Mouse (Mus musculus): ENCODE measurements around the gene Xrcc1. TPM values are rescaled to one million over a fixed set of nuclear protein-coding genes. Genes with fewer than 3 reads are reported as not detected.

Gene Xrcc1
- total and polyA plus RNA-seq, 3 experiments = 81.7 to 148 (median 136) TPM

DNA sequence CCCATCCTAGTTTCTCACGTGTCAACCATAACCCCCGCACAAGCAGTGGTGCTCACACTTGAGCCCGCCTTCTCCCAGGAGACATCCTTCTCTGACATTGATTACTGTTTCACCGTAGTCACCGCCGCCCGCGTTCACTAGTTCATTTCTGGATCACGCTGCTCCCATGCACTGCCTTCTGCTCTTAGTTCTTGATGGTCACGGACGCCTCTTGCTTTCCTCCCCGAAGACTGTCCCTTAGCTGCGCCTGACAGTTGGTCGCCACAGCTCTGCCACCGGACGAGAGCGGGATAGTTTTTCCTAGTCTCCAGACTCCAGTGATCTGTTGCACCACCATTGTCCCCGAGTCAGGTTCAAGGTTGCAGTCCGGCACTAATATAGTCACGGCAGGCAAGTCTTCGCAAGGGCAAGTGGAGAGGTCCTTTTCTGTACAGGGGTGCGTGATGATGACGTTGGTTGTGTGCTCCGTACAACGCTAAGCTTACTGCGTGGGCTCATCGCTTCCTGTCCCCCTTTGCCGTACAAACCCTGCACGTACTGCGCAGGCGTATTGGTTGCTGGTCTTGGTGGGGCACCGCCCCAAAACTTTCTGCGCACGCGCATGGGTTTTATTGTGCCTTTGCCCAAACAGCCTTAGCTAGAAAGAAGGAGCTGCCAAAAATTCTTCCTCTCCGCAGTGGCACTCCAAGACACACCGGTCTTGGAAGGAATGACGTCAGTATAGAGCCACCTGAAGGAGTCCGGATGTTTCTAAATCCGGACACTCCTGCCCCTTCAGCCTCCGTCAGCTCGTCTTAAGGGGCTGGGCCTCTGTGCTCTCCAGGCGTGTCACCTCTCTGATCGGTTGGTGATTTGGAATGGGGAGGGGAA, 15.8 kb upstream of the Xrcc1 start, which contains the start of gene Irgq (continued):
- TF ChIP-seq BHLHE40 (IDR thresholded peaks at IDR 0.05; ENCODE audit: low read depth, low read length) = peak; percentile 77

DNA sequence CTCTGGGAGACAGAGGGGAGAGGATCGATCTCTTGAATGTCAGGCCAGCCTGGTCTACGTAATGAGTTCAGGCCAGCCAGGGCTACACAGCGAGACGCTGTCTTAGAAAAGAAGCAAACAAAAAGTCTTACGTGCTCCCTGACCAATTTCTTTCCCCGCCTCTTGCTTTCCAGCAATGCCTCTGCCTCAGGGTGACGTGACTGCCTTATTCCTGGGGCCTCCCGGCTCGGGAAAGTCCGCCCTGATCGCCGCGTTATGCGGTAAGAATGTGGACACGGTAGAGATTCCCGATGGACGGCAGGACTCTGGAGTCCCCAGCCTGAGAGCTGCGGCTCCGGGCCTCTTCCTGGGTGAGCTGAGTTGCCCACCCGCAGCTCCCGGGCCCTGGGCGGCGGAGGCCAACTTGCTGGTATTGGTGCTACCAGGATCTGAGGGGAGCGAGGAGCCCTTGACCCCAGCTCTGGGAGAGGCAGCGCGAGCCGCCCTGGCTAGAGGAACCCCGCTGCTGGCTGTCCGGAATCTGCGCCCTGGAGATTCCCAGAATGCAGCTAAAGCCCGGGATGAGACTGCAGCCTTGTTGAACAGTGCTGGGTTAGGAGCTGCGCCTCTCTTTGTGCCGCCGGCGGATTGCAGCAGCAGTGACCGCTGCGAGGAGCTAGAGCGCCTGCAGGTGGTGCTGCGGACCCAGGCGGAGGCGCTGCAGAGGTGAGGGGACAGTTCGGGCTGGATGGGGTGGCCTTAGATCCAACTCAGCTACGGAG, 14.7 kb upstream of the Xrcc1 start:
- peaks cover 5 to 51% of the 10 kb centered on the region in 2 experiments for H3K4me1 ChIP-seq (ENCODE audit: control insufficient read depth in 1 of 2, insufficient read depth in 2 of 2)
- H3K4me3 ChIP-seq (replicated peaks in 1 of 3; ENCODE audit: low read depth in 2 of 3, low read length in 2 of 3, poor library complexity in 1 of 3) = peak overlapping the region; percentile 64 to 96 (median 75)
- peaks cover 20 to 35% of the 10 kb centered on the region in 2 experiments for H3K36me3 ChIP-seq (replicated peaks in 1 of 2; ENCODE audit: control insufficient read depth in 1 of 2, insufficient read depth in 1 of 2, low read length in 1 of 2)
- peak overlapping the region; percentile 84 for H3K4me2 ChIP-seq (ENCODE audit: insufficient read depth, low read depth, poor library complexity, severe bottlenecking)
- H3K9me3 ChIP-seq (replicated peaks; ENCODE audit: low read length) = no peaks in the 10 kb centered on the region
- in situ Hi-C loops (cut with MboI; ENCODE audit: low pct_ligation_motif_present, low pct_unique_long_range_greater_than_20kb, low sequenced_read_pairs) (loop anchor here (5.0 to 10.0 kb wide), 3 partner anchors 36 to 113 kb away; no protein-coding TSS in a partner anchor), dilution Hi-C loops (cut with MboI; ENCODE audit: extremely low pct_ligation_motif_present, extremely low pct_unique_long_range_greater_than_20kb, low sequenced_read_pairs) (no loop called here)
- peak; percentile 72 for DNase-seq (ENCODE audit: extremely low read depth)
- H3K79me2 ChIP-seq (replicated peaks; ENCODE audit: control insufficient read depth, extremely low read depth, insufficient read depth, poor library complexity, severe bottlenecking) = peaks cover 4% of the 10 kb centered on the region; the same call in 1 of the 2 replicates
- peak overlapping the region; percentile 59 for H3K27ac ChIP-seq (ENCODE audit: insufficient read depth, low read depth)
- peak overlapping the region; percentile 92 for H3K9ac ChIP-seq (ENCODE audit: insufficient read depth, low read depth)
- no peaks in the 10 kb centered on the region for H3K27me3 ChIP-seq (replicated peaks)
- no peak for TF ChIP-seq ZMIZ1 (IDR thresholded peaks at IDR 0.05; ENCODE audit: low read depth, low read length)
- TF ChIP-seq ZNF384 (IDR thresholded peaks at IDR 0.05; ENCODE audit: low read depth, low read length) = no peak
- TF ChIP-seq MAFK (IDR thresholded peaks at IDR 0.05; ENCODE audit: insufficient replicate concordance, low read length) = no peak
- no peak for TF ChIP-seq USF2 (conservative IDR thresholded peaks at IDR 0.05; ENCODE audit: low read depth, low read length)
- no peak for TF ChIP-seq IRF4 (IDR thresholded peaks at IDR 0.05; ENCODE audit: low read depth, low read length)
- no peak for TF ChIP-seq USF1 (IDR thresholded peaks at IDR 0.05; ENCODE audit: low read depth, low read length)
- no peak for TF ChIP-seq MXI1 (IDR thresholded peaks at IDR 0.05; ENCODE audit: low read depth, low read length)
- TF ChIP-seq MYC (IDR thresholded peaks at IDR 0.05; ENCODE audit: low read depth, low read length) = no peak
- TF ChIP-seq PAX5 (IDR thresholded peaks at IDR 0.05; ENCODE audit: low read length) = no peak
- no peak for TF ChIP-seq ETS1 (conservative IDR thresholded peaks at IDR 0.05; ENCODE audit: low read depth, low read length)
- no peak for TF ChIP-seq POLR2AphosphoS2 (IDR thresholded peaks at IDR 0.05; ENCODE audit: low read depth, low read length)
- TF ChIP-seq ELF1 (IDR thresholded peaks at IDR 0.05; ENCODE audit: low read depth, low read length) = no peak; the same call in 1 of the 2 replicates
- peak; percentile 7; the same call in 1 of the 2 replicates for TF ChIP-seq ZC3H11A (IDR thresholded peaks at IDR 0.05; ENCODE audit: low read depth, low read length)
- TF ChIP-seq SMC3 (IDR thresholded peaks at IDR 0.05; ENCODE audit: low read depth, low read length) = peak; percentile 89
- TF ChIP-seq ZKSCAN1 (IDR thresholded peaks at IDR 0.05; ENCODE audit: borderline replicate concordance, low read depth, low read length) = no peak
- no peak for TF ChIP-seq JUN (IDR thresholded peaks at IDR 0.05; ENCODE audit: insufficient read depth, low read depth, low read length)
- TF ChIP-seq BHLHE40 (IDR thresholded peaks at IDR 0.05; ENCODE audit: low read depth, low read length) = no peak
- TF ChIP-seq MAZ (IDR thresholded peaks at IDR 0.05; ENCODE audit: low read depth, low read length) = no peak
- TF ChIP-seq CTCF (conservative IDR thresholded peaks at IDR 0.05 in 1 of 2, IDR thresholded peaks at IDR 0.05 in 1 of 2; ENCODE audit: low read depth in 2 of 2, low read length in 2 of 2) = peak in 1 of 2 experiments; percentile 97; a peak in 2 of 4 replicates
- no peak; the same call in 1 of the 2 replicates for TF ChIP-seq MEF2A (IDR thresholded peaks at IDR 0.05; ENCODE audit: borderline replicate concordance, low read depth, low read length)
- peak; percentile 46; the same call in 1 of the 2 replicates for TF ChIP-seq NRF1 (IDR thresholded peaks at IDR 0.05; ENCODE audit: low read depth, low read length)
- TF ChIP-seq UBTF (IDR thresholded peaks at IDR 0.05; ENCODE audit: low read depth, low read length) = 0 out of 2 replicates have a peak, but pooled peaks have one; percentile 46
- no peak for TF ChIP-seq E2F4 (IDR thresholded peaks at IDR 0.05; ENCODE audit: insufficient replicate concordance, low read depth, low read length)
- no peak for TF ChIP-seq CHD2 (IDR thresholded peaks at IDR 0.05; ENCODE audit: low read length)
- peak; percentile 38; the same call in 1 of the 2 replicates for TF ChIP-seq POLR2A (IDR thresholded peaks at IDR 0.05; ENCODE audit: low read depth, low read length)
- TF ChIP-seq KAT2A (IDR thresholded peaks at IDR 0.05; ENCODE audit: insufficient replicate concordance, low read length) = no peak
- TF ChIP-seq NELFE (IDR thresholded peaks at IDR 0.05; ENCODE audit: low read depth, low read length) = 0 out of 2 replicates have a peak, but pooled peaks have one; percentile 33
- no peak; the same call in 1 of the 2 replicates for TF ChIP-seq TCF12 (IDR thresholded peaks at IDR 0.05; ENCODE audit: low read depth, low read length)
- no peak for TF ChIP-seq HCFC1 (IDR thresholded peaks at IDR 0.05; ENCODE audit: low read depth, low read length)
- no peak for TF ChIP-seq JUND (conservative IDR thresholded peaks at IDR 0.05; ENCODE audit: low read depth, low read length)
- TF ChIP-seq CHD1 (IDR thresholded peaks at IDR 0.05; ENCODE audit: low read depth, low read length) = no peak
- no peak for TF ChIP-seq GABPA (IDR thresholded peaks at IDR 0.05; ENCODE audit: insufficient replicate concordance, low read depth, low read length)
- TF ChIP-seq RAD21 (IDR thresholded peaks at IDR 0.05; ENCODE audit: low read depth, low read length) = peak; percentile 85
